Mouse (Mus musculus): ENCODE measurements at regions not wholly inside any gene's neighbourhood (a gene's known extent, or its start where the extent isn't known, plus 50 kb on each side); places are given as distances from the start of the nearest gene placed in this dataset.

GRCm38 (mm10) chr16:21369569-21370512 is 53.1 kb upstream of the Vps8 start:
- H3K4me3 ChIP-seq (ENCODE audit: insufficient read depth, poor library complexity, severe bottlenecking): no peak overlapping the region
- TF ChIP-seq USF1 (IDR thresholded peaks at IDR 0.05; ENCODE audit: low read depth) (no peak), MAX (IDR thresholded peaks at IDR 0.05) (no peak), MYOG (IDR thresholded peaks at IDR 0.05; ENCODE audit: control insufficient read depth, extremely low read depth, insufficient read length) (no peak), CEBPB (IDR thresholded peaks at IDR 0.05; ENCODE audit: low read depth) (no peak), MYOD1 (IDR thresholded peaks at IDR 0.05; ENCODE audit: control insufficient read depth, insufficient read length, low read depth) (no peak), FOSL1 (IDR thresholded peaks at IDR 0.05; ENCODE audit: insufficient read depth, low read length, poor library complexity, severe bottlenecking) (no peak), CTCF (IDR thresholded peaks at IDR 0.05; ENCODE audit: control insufficient read depth, insufficient read depth, insufficient read length) (no peak)
- H3ac ChIP-seq (ENCODE audit: control insufficient read depth, insufficient read length, low read depth): no peak overlapping the region
- no peaks in the 10 kb centered on the region for H3K79me2 ChIP-seq (ENCODE audit: control insufficient read depth, insufficient read depth)
- no peaks in the 10 kb centered on the region for H3K27me3 ChIP-seq (ENCODE audit: control insufficient read depth, insufficient read depth, insufficient read length)
- H3K36me3 ChIP-seq (ENCODE audit: control insufficient read depth, insufficient read depth): no peaks in the 10 kb centered on the region
- H3K79me3 ChIP-seq (ENCODE audit: low read depth): no peaks in the 10 kb centered on the region

Measured in C2C12 (cell line).